Mouse (Mus musculus): ENCODE measurements around the gene Wfs1. TPM values are rescaled to one million over a fixed set of nuclear protein-coding genes. Genes with fewer than 3 reads are reported as not detected.
A peak's percentile ranks its signal among the peaks of the same experiment; 100 is the strongest.

Wfs1 gene
- polyA plus RNA-seq, 1 experiment, result 83.4 TPM

- no peaks in the 10 kb centered on the region for H3K27me3 ChIP-seq (ENCODE audit: control insufficient read depth, insufficient read depth, insufficient read length)
- peaks cover 2% of the 10 kb centered on the region for H3K79me2 ChIP-seq (ENCODE audit: control insufficient read depth, insufficient read depth)
Observed at GRCm38 (mm10) chr5:36990196-36990595, 1.2 kb upstream of the Wfs1 start.

GRCm38 (mm10) chr5:36989625-36989977, 596 bp upstream of the Wfs1 start:
- no peaks in the 10 kb centered on the region for H3K27me3 ChIP-seq (ENCODE audit: control insufficient read depth, insufficient read depth, insufficient read length)
- no peaks in the 10 kb centered on the region for H3K36me3 ChIP-seq (ENCODE audit: control insufficient read depth, insufficient read depth)
- H3K79me2 ChIP-seq (ENCODE audit: control insufficient read depth, insufficient read depth), result peaks cover 8% of the 10 kb centered on the region
- H3K4me3 ChIP-seq, result peak overlapping the region; percentile 80
- no peak for TF ChIP-seq MAX (IDR thresholded peaks at IDR 0.05; ENCODE audit: low read depth)
- TF ChIP-seq POLR2A (IDR thresholded peaks at IDR 0.05; ENCODE audit: insufficient read length, low read depth), result no peak
- H3ac ChIP-seq (ENCODE audit: control insufficient read depth, insufficient read length), result no peak overlapping the region
- H3K4me2 ChIP-seq (ENCODE audit: low read depth), result peak overlapping the region; percentile 96

More at GRCm38 (mm10) chr5:36990196-36990595, 1.2 kb upstream of the Wfs1 start:
- Histone ChIP-seq H3K4me3 (no peak overlapping the region), H3ac (ENCODE audit: control insufficient read depth, insufficient read length) (no peak overlapping the region), H3K4me2 (ENCODE audit: low read depth) (no peak overlapping the region), H3K36me3 (ENCODE audit: control insufficient read depth, insufficient read depth) (no peaks in the 10 kb centered on the region)
- TF ChIP-seq SRF (IDR thresholded peaks at IDR 0.05; ENCODE audit: control insufficient read depth, insufficient read length, low read depth) (no peak), TCF3 (IDR thresholded peaks at IDR 0.05; ENCODE audit: insufficient read length, low read depth) (no peak), TCF12 (IDR thresholded peaks at IDR 0.05; ENCODE audit: insufficient read depth, poor library complexity, severe bottlenecking) (no peak)

GRCm38 (mm10) chr5:36988124-36988780, 753 bp downstream of the Wfs1 start:
- peaks cover 1% of the 10 kb centered on the region for H3K36me3 ChIP-seq (ENCODE audit: control insufficient read depth, insufficient read depth)
- TF ChIP-seq E2F4 (IDR thresholded peaks at IDR 0.05; ENCODE audit: insufficient read depth), result no peak
- TF ChIP-seq SRF (IDR thresholded peaks at IDR 0.05; ENCODE audit: control insufficient read depth, insufficient read length, low read depth), result no peak
- TF ChIP-seq MYOG (IDR thresholded peaks at IDR 0.05; ENCODE audit: control insufficient read depth in 1 of 3, insufficient read depth in 1 of 3, insufficient read length in 2 of 3, low read depth in 2 of 3), result no peak
- TF ChIP-seq REST (IDR thresholded peaks at IDR 0.05; ENCODE audit: insufficient read depth, insufficient read length), result no peak
- no peak for TF ChIP-seq POLR2AphosphoS2 (IDR thresholded peaks at IDR 0.05; ENCODE audit: insufficient read length, low read depth)
- TF ChIP-seq CEBPB (IDR thresholded peaks at IDR 0.05; ENCODE audit: insufficient read depth, poor library complexity, severe bottlenecking), result no peak
- TF ChIP-seq MAX (IDR thresholded peaks at IDR 0.05; ENCODE audit: low read depth), result no peak
- TF ChIP-seq MYOD1 (IDR thresholded peaks at IDR 0.05; ENCODE audit: control insufficient read depth in 1 of 3, insufficient read length in 2 of 3, low read depth in 2 of 3), result no peak
- no peak for TF ChIP-seq TCF3 (IDR thresholded peaks at IDR 0.05; ENCODE audit: insufficient read length, low read depth)
- no peaks in the 10 kb centered on the region for H3K27me3 ChIP-seq (ENCODE audit: control insufficient read depth, insufficient read depth, insufficient read length)
- peak overlapping the region; percentile 80 for H3K4me3 ChIP-seq
- H3ac ChIP-seq (ENCODE audit: control insufficient read depth, insufficient read length), result peak overlapping the region; percentile 40
- peaks cover 19% of the 10 kb centered on the region for H3K79me2 ChIP-seq (ENCODE audit: control insufficient read depth, insufficient read depth)
- H3K4me2 ChIP-seq (ENCODE audit: low read depth), result peak overlapping the region; percentile 90

GRCm38 (mm10) chr5:36986617-36987016, 2.4 kb downstream of the Wfs1 start:
- H3K4me3 ChIP-seq, result no peak overlapping the region
- no peak overlapping the region for H3ac ChIP-seq (ENCODE audit: control insufficient read depth, insufficient read length)
- TF ChIP-seq TCF12 (IDR thresholded peaks at IDR 0.05; ENCODE audit: insufficient read depth, poor library complexity, severe bottlenecking) (no peak), POLR2AphosphoS2 (IDR thresholded peaks at IDR 0.05; ENCODE audit: insufficient read length, low read depth) (peak; percentile 21), MYOG (IDR thresholded peaks at IDR 0.05; ENCODE audit: control insufficient read depth in 1 of 3, insufficient read depth in 1 of 3, insufficient read length in 2 of 3, low read depth in 2 of 3) (peak in 1 of 3 experiments; percentile 32), MYOD1 (IDR thresholded peaks at IDR 0.05; ENCODE audit: control insufficient read depth in 1 of 3, insufficient read length in 2 of 3, low read depth in 2 of 3) (peak in 1 of 3 experiments; percentile 52)
- no peaks in the 10 kb centered on the region for H3K27me3 ChIP-seq (ENCODE audit: control insufficient read depth, insufficient read depth, insufficient read length)
- peaks cover 22% of the 10 kb centered on the region for H3K79me2 ChIP-seq (ENCODE audit: control insufficient read depth, insufficient read depth)
- peak overlapping the region; percentile 90 for H3K4me2 ChIP-seq (ENCODE audit: low read depth)
- peaks cover 3% of the 10 kb centered on the region for H3K36me3 ChIP-seq (ENCODE audit: control insufficient read depth, insufficient read depth)

- Histone ChIP-seq H3K4me2 (ENCODE audit: low read depth) (no peak overlapping the region), H3K27me3 (ENCODE audit: control insufficient read depth, insufficient read depth, insufficient read length) (no peaks in the 10 kb centered on the region), H3K36me3 (ENCODE audit: control insufficient read depth, insufficient read depth) (peaks cover 7% of the 10 kb centered on the region), H3K79me2 (ENCODE audit: control insufficient read depth, insufficient read depth) (peaks cover 22% of the 10 kb centered on the region), H3K4me3 (no peak overlapping the region), H3ac (ENCODE audit: control insufficient read depth, insufficient read length) (no peak overlapping the region)
- TF ChIP-seq USF1 (IDR thresholded peaks at IDR 0.05; ENCODE audit: low read depth), result no peak
- TF ChIP-seq SRF (IDR thresholded peaks at IDR 0.05; ENCODE audit: control insufficient read depth, insufficient read length, low read depth), result no peak
- TF ChIP-seq POLR2A (IDR thresholded peaks at IDR 0.05; ENCODE audit: insufficient read length, low read depth), result no peak
- TF ChIP-seq TCF3 (IDR thresholded peaks at IDR 0.05; ENCODE audit: insufficient read length, low read depth), result no peak
- TF ChIP-seq MAX (IDR thresholded peaks at IDR 0.05; ENCODE audit: low read depth), result no peak
- TF ChIP-seq MYOG (IDR thresholded peaks at IDR 0.05; ENCODE audit: control insufficient read depth in 1 of 3, insufficient read depth in 1 of 3, insufficient read length in 2 of 3, low read depth in 2 of 3), result no peak
- no peak for TF ChIP-seq REST (IDR thresholded peaks at IDR 0.05; ENCODE audit: insufficient read depth, insufficient read length)
- no peak for TF ChIP-seq POLR2AphosphoS2 (IDR thresholded peaks at IDR 0.05; ENCODE audit: insufficient read length, low read depth)
- no peak for TF ChIP-seq CEBPB (IDR thresholded peaks at IDR 0.05; ENCODE audit: insufficient read depth, poor library complexity, severe bottlenecking)
- TF ChIP-seq TCF12 (IDR thresholded peaks at IDR 0.05; ENCODE audit: insufficient read depth, poor library complexity, severe bottlenecking), result no peak
- no peak for TF ChIP-seq MYOD1 (IDR thresholded peaks at IDR 0.05; ENCODE audit: control insufficient read depth in 1 of 3, insufficient read length in 2 of 3, low read depth in 2 of 3)
- no peak for TF ChIP-seq E2F4 (IDR thresholded peaks at IDR 0.05; ENCODE audit: insufficient read depth)
Observed at GRCm38 (mm10) chr5:36982271-36982670, 6.7 kb downstream of the Wfs1 start.

Measured in myocyte (in vitro differentiated cells).